Mouse (Mus musculus) midbrain, embryonic 13.5 days (tissue): ENCODE data around the gene Galnt16. TPM values are rescaled to one million over a fixed set of nuclear protein-coding genes. Genes with fewer than 3 reads are reported as not detected.
A peak's percentile ranks its signal among the peaks of the same experiment; 100 is the strongest.

Experiments
- ATAC-seq: fragments of 200-750 bp; cut with Nextera tagmentation; 2 replicates; pipeline ENCODE4 v1.8.0; 2017; ENCODE audit warnings: mild to moderate bottlenecking, moderate TSS enrichment, moderate library complexity
- H3K27ac ChIP-seq: fragments of 300-500 bp; sonication (generic); 2 replicates; pipeline ENCODE4 v1.5.1; 2015; ENCODE audit warnings: inconsistent platforms, mild to moderate bottlenecking, moderate library complexity
- H3K27me3 ChIP-seq: fragments of 300-500 bp; sonication (generic); 2 replicates; pipeline ENCODE4 v1.6.1; 2015; ENCODE audit warnings: mild to moderate bottlenecking, inconsistent platforms
- H3K36me3 ChIP-seq: fragments of 300-500 bp; sonication (generic); 2 replicates; pipeline ENCODE4 v1.6.1; 2015; ENCODE audit warnings: mild to moderate bottlenecking, inconsistent platforms
- H3K4me1 ChIP-seq: fragments of 300-500 bp; sonication (generic); replicated peaks from 2 replicates; pipeline ENCODE4 v1.6.1; 2015; ENCODE audit warnings: inconsistent platforms
- H3K4me2 ChIP-seq: fragments of 300-500 bp; sonication (generic); replicated peaks from 2 replicates; pipeline ENCODE4 v1.6.1; 2015; ENCODE audit warnings: moderate library complexity, mild to moderate bottlenecking, inconsistent platforms
- H3K4me3 ChIP-seq: fragments of 300-500 bp; sonication (generic); replicated peaks from 2 replicates; pipeline ENCODE4 v1.5.1; 2015; ENCODE audit warnings: mild to moderate bottlenecking, inconsistent platforms
- H3K9ac ChIP-seq: fragments of 300-500 bp; sonication (generic); replicated peaks from 2 replicates; pipeline ENCODE4 v1.6.1; 2015; ENCODE audit warnings: mild to moderate bottlenecking, inconsistent platforms
- H3K9me3 ChIP-seq: fragments of 300-500 bp; sonication (generic); 2 replicates; pipeline ENCODE4 v1.6.1; 2016; ENCODE audit warnings: mild to moderate bottlenecking, inconsistent platforms
- WGBS: fragments of 180-500 bp; shearing (Covaris S2); methylation state at CpG from one replicate; pipeline ENCODE4 v1.1.7; 2015; 5-methylcytosine and 5-hydroxymethylcytosine counted together
- polyA plus RNA-seq: library from polyadenylated mRNA; unstranded; fragments of >200 nt; fragmentation: Nextera tagmentation; extraction: Ambion mirVana; gene quantifications from 2 replicates; pipeline ENCODE4 v1.2.1, GENCODE M21; 2015

Galnt16 gene
- polyA plus RNA-seq, 1 experiment from 2014 or later = 34.7 TPM

DNA sequence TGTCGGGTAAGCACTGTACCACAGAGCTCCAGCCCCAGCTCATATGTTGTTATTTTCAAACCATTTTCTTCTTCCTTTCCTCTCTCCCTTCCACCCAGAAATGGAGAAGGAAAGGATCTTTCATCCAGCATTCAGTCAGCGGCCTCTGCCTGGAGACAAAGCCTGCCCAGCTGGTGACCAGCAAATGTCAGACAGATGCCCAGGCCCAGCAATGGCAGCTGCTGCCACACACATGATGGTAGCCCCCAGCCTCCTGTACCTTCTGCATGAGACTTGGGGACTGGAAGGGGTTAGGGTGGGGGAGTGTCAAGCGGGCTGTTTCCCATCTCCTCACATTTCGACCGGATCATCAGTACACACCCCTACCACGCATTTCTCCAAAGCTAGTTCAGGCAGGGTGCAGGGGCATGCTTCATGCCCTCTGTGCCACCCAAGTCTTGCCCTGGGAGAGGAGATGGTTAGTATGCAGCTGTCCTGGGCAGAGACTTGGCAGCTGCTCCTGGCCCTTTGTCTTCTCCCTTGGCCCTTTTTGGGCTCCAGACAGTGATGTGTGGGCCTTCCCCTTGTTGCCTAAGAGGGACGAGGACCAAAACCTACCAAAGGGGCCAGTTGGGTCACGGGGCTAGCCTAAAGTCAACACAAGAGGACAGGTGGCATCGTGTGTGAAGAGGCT, 83.7 kb downstream of the Galnt16 start:
- Histone ChIP-seq H3K4me3 (no peak overlapping the region), H3K4me2 (no peak overlapping the region), H3K36me3 (peaks cover 53% of the 10 kb centered on the region), H3K9me3 (no peaks in the 10 kb centered on the region), H3K27me3 (no peaks in the 10 kb centered on the region), H3K27ac (no peak overlapping the region), H3K9ac (no peak overlapping the region), H3K4me1 (no peaks in the 10 kb centered on the region)
- no peak for ATAC-seq
- 89% methylated on average over 9 of the region's 9 CpGs for WGBS

DNA sequence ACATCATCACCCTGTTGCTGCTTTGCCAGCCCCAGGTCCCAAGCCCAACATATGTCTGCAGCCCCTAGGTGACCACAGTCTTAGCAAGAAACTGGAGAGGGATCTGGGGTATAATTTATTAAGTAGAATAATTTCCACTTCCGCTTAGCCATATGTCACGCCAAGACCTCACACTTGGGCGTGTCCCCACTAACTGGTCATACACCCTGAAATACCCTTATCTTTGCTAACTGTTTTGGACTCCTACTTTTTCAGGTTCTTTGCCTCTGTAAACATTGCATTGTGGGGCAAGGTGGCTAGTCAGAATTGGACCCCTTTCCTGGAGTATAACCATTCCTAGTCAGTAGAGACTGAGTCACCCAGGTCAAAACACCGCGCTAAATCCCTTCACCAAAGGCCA, 84.4 kb downstream of the Galnt16 start:
- Histone ChIP-seq H3K4me1 (no peaks in the 10 kb centered on the region), H3K4me3 (no peak overlapping the region), H3K27me3 (no peaks in the 10 kb centered on the region), H3K9me3 (no peaks in the 10 kb centered on the region), H3K9ac (no peak overlapping the region), H3K36me3 (peaks cover 49% of the 10 kb centered on the region), H3K27ac (no peak overlapping the region), H3K4me2 (no peak overlapping the region)
- no peak for ATAC-seq
- WGBS = 96% methylated on average over 5 of the region's 5 CpGs

- Histone ChIP-seq H3K4me1 (no peaks in the 10 kb centered on the region), H3K9ac (no peak overlapping the region), H3K27ac (no peak overlapping the region), H3K4me3 (no peak overlapping the region), H3K4me2 (no peak overlapping the region), H3K9me3 (no peaks in the 10 kb centered on the region), H3K36me3 (peaks cover 42% of the 10 kb centered on the region), H3K27me3 (no peaks in the 10 kb centered on the region)
- ATAC-seq = no peak
- WGBS = 82% methylated on average over 4 of the region's 4 CpGs
Observed at GRCm38 (mm10) chr12:80603566-80603965, 85.5 kb downstream of the Galnt16 start.

DNA sequence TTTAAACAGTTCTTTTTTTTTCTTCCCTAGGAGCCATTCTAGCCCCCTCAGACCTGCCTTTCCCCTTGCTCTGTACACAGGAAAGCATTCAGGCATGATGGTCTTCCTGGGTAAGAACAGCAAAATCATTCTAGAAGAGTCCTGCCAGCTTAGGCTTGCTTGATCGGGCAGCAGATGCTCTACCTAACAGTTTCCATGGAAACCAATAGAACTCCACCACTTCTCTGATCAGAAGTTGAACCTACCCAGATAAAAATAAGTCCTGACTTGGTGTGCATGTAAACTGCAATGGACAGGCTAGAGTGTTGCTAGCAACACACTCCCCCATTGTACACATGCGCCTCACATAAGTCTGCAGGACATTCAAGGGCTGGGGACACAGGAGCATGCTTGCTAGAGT, 86.1 kb downstream of the Galnt16 start:
- Histone ChIP-seq H3K9me3 (no peaks in the 10 kb centered on the region), H3K9ac (no peak overlapping the region), H3K27ac (no peak overlapping the region), H3K4me1 (no peaks in the 10 kb centered on the region), H3K36me3 (peaks cover 37% of the 10 kb centered on the region), H3K27me3 (no peaks in the 10 kb centered on the region), H3K4me3 (no peak overlapping the region), H3K4me2 (no peak overlapping the region)
- 69% methylated on average over 2 of the region's 2 CpGs for WGBS
- no peak for ATAC-seq

- no peak for ATAC-seq
- Histone ChIP-seq H3K27me3 (no peaks in the 10 kb centered on the region), H3K9ac (no peak overlapping the region), H3K9me3 (no peaks in the 10 kb centered on the region), H3K4me1 (no peaks in the 10 kb centered on the region), H3K4me3 (no peak overlapping the region), H3K36me3 (peaks cover 12% of the 10 kb centered on the region), H3K27ac (no peak overlapping the region), H3K4me2 (no peak overlapping the region)
- 93% methylated on average over 1 of the region's 1 CpGs for whole genome bisulfite sequencing
Observed at GRCm38 (mm10) chr12:80608576-80608975, 90.5 kb downstream of the Galnt16 start.

DNA sequence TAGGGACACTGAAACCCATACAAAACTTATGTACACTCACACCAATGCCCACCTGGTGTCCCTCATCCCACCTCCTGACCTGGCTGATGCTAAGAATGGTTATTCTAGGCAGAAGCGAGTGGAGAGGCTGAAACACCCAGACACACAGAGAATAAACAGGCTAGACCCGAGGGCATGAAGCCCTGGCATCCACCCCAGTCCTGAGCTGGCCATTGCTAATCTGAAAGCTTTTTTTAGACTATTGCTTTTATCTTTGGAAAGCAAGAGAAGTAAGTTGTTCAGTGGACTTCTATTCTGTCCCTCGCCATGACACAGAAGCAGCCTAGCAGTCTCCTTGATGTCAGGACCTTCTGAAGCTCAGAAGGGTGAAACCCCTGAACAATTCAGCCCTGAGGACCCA, 91.9 kb downstream of the Galnt16 start:
- Histone ChIP-seq H3K4me2 (no peak overlapping the region), H3K36me3 (0 out of 2 replicates have a peak, but pooled peaks cover 1% of the 10 kb centered on the region), H3K4me1 (no peaks in the 10 kb centered on the region), H3K9ac (no peak overlapping the region), H3K9me3 (no peaks in the 10 kb centered on the region), H3K27ac (no peak overlapping the region), H3K4me3 (no peak overlapping the region), H3K27me3 (no peaks in the 10 kb centered on the region)
- WGBS = 84% methylated on average over 3 of the region's 3 CpGs
- no peak for ATAC-seq

DNA sequence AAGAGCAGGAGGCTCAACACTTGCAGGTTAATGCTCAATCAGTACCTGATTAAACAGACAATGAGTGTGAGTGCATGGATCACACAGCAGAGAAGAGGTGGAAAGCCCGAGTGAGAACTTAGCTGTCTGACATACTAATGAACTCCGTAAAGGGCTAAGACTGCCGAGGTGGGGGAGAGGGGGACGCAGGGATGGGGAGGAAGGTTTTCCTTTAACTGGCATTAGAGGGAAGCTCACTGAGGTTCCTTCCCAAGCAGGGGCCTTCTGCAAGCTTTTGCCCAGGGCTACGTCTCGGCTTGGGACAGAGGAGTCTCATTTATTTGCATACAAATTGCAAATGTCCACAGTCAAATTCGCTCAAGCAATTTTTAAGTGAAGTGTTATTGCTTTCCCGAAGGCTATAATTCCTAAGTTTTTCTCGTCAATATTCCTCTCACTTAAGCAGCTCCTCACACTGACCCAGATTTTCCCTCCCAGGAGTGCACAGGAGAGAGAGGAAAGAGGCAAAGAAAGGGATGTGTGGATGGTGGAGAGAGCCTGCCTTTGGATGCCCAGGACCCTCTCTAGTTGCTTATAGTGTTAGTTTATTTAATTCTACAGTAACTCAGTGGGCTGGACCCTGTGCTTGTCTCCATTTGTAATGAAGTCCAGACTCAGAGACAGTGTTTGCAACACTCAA, 94.2 kb downstream of the Galnt16 start:
- 62% methylated on average over 9 of the region's 9 CpGs for WGBS
- Histone ChIP-seq H3K36me3 (no peaks in the 10 kb centered on the region), H3K9me3 (no peaks in the 10 kb centered on the region), H3K4me2 (no peak overlapping the region), H3K4me3 (no peak overlapping the region), H3K27me3 (no peaks in the 10 kb centered on the region), H3K9ac (no peak overlapping the region), H3K27ac (peak overlapping the region; percentile 39; the same call in 1 of the 2 replicates), H3K4me1 (no peaks in the 10 kb centered on the region)
- 0 out of 2 replicates have a peak, but pooled peaks have one; percentile 56 for ATAC-seq

- Histone ChIP-seq H3K4me3 (no peak overlapping the region), H3K27ac (no peak overlapping the region), H3K4me1 (no peaks in the 10 kb centered on the region), H3K27me3 (no peaks in the 10 kb centered on the region), H3K4me2 (no peak overlapping the region), H3K9me3 (no peaks in the 10 kb centered on the region), H3K36me3 (no peaks in the 10 kb centered on the region), H3K9ac (no peak overlapping the region)
- no peak for ATAC-seq
- 58% methylated on average over 7 of the region's 7 CpGs for WGBS
Observed at GRCm38 (mm10) chr12:80615371-80616257, 97.5 kb downstream of the Galnt16 start.

DNA sequence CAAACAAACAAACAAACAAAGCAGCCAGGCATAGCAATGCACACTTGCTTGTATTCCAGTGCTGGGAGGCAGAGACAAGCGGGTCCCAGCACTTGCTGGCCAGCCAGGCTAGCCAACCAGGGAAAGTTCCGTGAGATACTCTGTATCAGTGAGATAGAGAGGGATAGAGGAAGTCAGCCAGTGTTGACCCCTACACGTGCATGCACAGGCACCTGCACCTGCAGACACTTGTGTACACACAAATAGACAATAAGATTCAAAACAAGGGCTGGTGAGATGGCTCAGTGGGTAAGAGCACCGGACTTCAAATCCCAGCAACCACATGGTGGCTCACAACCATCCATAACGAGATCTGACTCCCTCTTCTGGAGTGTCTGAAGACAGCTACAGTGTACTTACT, 102.4 kb downstream of the Galnt16 start:
- no peak overlapping the region for H3K27ac ChIP-seq
- no peaks in the 10 kb centered on the region for H3K9me3 ChIP-seq
- WGBS = 79% methylated on average over 5 of the region's 5 CpGs
- no peak overlapping the region for H3K9ac ChIP-seq
- no peaks in the 10 kb centered on the region for H3K36me3 ChIP-seq
- H3K27me3 ChIP-seq = no peaks in the 10 kb centered on the region
- no peak overlapping the region for H3K4me3 ChIP-seq
- no peaks in the 10 kb centered on the region for H3K4me1 ChIP-seq
- H3K4me2 ChIP-seq = no peak overlapping the region
- ATAC-seq = no peak

GRCm38 (mm10) chr12:80631790-80632189, 113.7 kb downstream of the Galnt16 start:
- Histone ChIP-seq H3K4me1 (no peaks in the 10 kb centered on the region), H3K4me2 (no peak overlapping the region), H3K36me3 (peaks cover 52% of the 10 kb centered on the region), H3K27ac (no peak overlapping the region), H3K4me3 (no peak overlapping the region), H3K9me3 (no peaks in the 10 kb centered on the region), H3K9ac (no peak overlapping the region), H3K27me3 (no peaks in the 10 kb centered on the region)
- ATAC-seq = no peak
- WGBS = 88% methylated on average over 5 of the region's 5 CpGs

DNA sequence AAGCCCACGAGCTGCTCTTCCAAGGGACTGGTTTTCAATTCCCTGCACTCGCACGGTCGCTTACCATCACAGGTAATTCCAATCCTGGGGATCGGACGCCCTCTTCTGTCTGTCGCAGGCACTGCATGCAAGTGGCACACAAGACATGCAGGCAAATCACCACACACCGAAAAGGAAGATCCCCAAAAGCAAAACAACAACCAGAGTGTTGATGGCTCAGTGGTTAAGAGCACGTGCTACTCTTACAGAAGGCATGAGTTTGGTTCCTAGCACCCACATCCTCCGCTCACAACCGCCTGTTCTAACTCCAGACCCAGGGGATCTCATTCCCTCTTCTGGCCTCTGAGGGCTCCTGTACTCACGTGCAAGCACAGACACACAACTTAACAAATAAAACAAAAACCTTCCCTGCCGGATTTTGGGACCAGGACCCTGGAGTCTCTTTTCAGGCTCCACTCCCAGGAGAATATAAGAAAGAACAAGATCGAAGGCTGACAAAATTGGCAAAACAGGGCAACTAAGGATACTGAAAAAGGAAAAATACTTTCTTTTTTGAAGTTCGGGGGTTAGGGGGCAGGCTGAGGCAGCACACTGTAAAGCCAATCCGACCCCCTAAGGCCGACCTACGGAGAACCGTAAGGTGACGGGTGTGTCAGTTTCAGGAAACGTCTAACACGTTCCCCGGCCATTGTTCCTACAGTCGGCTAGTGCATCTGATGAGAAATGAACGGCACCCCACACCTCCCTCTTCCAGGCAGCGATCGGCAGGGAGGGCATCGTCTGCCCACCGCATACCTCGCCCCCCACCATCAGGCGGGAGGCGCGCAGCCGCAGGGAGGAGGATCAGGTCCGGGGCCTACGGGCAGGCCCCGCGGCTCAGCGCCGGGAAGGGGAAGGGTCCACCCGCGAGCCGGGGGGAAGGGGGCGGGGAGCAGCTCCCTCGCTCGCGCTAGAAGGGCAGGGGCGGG, 124.9 kb downstream of the Galnt16 start:
- Histone ChIP-seq H3K4me3 (peak overlapping the region; percentile 99), H3K27ac (peak overlapping the region; percentile 91), H3K36me3 (peaks cover 37% of the 10 kb centered on the region), H3K4me2 (peak overlapping the region; percentile 97), H3K9me3 (no peaks in the 10 kb centered on the region), H3K4me1 (peaks cover 45% of the 10 kb centered on the region), H3K27me3 (no peaks in the 10 kb centered on the region), H3K9ac (peak overlapping the region; percentile 97)
- peak; percentile 78 for ATAC-seq
- WGBS = 3% methylated on average over 46 of the region's 48 CpGs
